Mouse (Mus musculus): ENCODE data around the gene Gm15737. TPM values are rescaled to one million over a fixed set of nuclear protein-coding genes. Genes with fewer than 3 reads are reported as not detected.

The Gm15737 gene
- polyA plus RNA-seq, 1 experiment, result not detected

GRCm38 (mm10) chr6:92882446-92882845 is 13.3 kb downstream of the Gm15737 start:
- 86% methylated on average over 5 of the region's 5 CpGs for WGBS
- no peak overlapping the region for H3K4me3 ChIP-seq (ENCODE audit: insufficient read depth, low read depth, low read length)
- no peak overlapping the region for H3K27ac ChIP-seq (ENCODE audit: insufficient read depth, low read depth, low read length)
- TF ChIP-seq POLR2A (IDR thresholded peaks at IDR 0.05; ENCODE audit: insufficient read depth, low read depth, low read length), result no peak
- TF ChIP-seq CTCF (IDR thresholded peaks at IDR 0.05; ENCODE audit: insufficient read depth, low read depth, low read length), result no peak
- peaks cover 3% of the 10 kb centered on the region; the same call in 1 of the 2 replicates for H3K4me1 ChIP-seq (ENCODE audit: control insufficient read depth, insufficient read depth, low read length)

- TF ChIP-seq POLR2A (IDR thresholded peaks at IDR 0.05; ENCODE audit: insufficient read depth, low read depth, low read length), result no peak
- no peak for TF ChIP-seq CTCF (IDR thresholded peaks at IDR 0.05; ENCODE audit: insufficient read depth, low read depth, low read length)
- no peak overlapping the region for H3K4me3 ChIP-seq (ENCODE audit: insufficient read depth, low read depth, low read length)
- 58% methylated on average over 9 of the region's 9 CpGs for WGBS
- no peak overlapping the region for H3K27ac ChIP-seq (ENCODE audit: insufficient read depth, low read depth, low read length)
- H3K4me1 ChIP-seq (ENCODE audit: control insufficient read depth, insufficient read depth, low read length), result peaks cover 3% of the 10 kb centered on the region; the same call in 1 of the 2 replicates
These were observed 14.2 kb downstream of the Gm15737 start for GRCm38 (mm10) chr6:92883131-92883900.

DNA sequence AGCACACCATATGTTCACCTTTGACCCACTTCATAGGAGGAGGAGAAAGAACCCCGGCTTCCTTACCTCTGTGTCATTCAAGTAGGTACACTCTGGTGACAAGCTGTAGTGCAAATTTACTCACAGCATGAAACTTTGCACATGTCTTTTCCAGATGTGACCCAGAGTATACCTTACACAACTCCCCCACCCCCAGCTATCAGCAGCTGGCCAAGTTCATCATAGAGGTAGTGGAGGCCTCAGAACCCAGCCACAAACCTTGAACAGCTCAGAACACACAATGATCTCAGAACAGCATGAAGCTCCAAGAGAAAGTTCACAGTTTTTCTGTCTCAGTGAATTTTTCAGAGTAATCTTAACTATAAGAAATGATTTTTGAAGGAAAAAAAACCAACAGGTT is 22.4 kb downstream of the Gm15737 start:
- WGBS, result 91% methylated on average over 1 of the region's 1 CpGs
- TF ChIP-seq POLR2A (IDR thresholded peaks at IDR 0.05; ENCODE audit: insufficient read depth, low read depth, low read length), result no peak
- TF ChIP-seq CTCF (IDR thresholded peaks at IDR 0.05; ENCODE audit: insufficient read depth, low read depth, low read length), result no peak
- H3K27ac ChIP-seq (ENCODE audit: insufficient read depth, low read depth, low read length), result no peak overlapping the region
- no peak overlapping the region for H3K4me3 ChIP-seq (ENCODE audit: insufficient read depth, low read depth, low read length)
- no peaks in the 10 kb centered on the region for H3K4me1 ChIP-seq (ENCODE audit: control insufficient read depth, insufficient read depth, low read length)

DNA sequence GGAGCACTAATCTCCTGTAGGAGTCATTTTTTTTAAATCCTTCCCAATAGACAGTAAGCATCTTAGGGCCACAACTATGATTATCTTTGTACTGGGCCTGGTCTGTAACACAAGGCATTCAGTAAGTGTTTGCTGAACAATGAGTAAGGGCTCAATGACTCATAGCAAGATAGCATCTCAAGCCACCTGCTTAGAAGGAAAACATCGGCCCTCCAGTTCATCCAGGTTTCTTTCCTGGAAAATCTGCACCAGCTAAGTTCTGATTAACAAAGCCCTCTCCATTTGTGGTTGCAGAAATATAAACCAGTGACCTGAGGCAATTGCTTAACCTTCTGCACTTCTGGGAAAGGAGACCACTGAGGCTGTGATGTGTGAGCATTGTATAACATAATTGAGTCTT is 34.9 kb downstream of the Gm15737 start:
- Histone ChIP-seq H3K4me3 (ENCODE audit: insufficient read depth, low read depth, low read length) (no peak overlapping the region), H3K27ac (ENCODE audit: insufficient read depth, low read depth, low read length) (no peak overlapping the region), H3K4me1 (ENCODE audit: control insufficient read depth, insufficient read depth, low read length) (no peaks in the 10 kb centered on the region; the same call in 1 of the 2 replicates)
- 37% methylated on average over 1 of the region's 1 CpGs for WGBS
- no peak for TF ChIP-seq CTCF (IDR thresholded peaks at IDR 0.05; ENCODE audit: insufficient read depth, low read depth, low read length)
- TF ChIP-seq POLR2A (IDR thresholded peaks at IDR 0.05; ENCODE audit: insufficient read depth, low read depth, low read length), result no peak

DNA sequence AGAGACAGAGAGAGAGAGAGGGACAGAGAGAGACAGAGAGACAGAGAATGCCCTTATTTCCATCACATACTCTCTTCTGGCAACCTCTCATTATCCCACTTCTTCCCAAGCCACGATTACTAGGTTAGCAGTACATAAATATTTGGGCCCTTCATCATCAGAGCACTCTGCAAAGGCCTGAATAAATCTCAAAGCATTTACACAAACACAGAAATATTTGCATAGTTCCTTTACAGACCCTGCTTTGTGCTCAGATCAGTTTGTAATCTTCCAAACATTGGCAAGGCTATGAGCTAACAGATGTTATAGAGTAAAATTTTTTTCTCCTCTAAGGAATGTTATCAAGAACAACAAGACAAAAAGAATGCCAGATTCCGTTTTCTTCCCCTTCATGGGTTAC is 35.3 kb downstream of the Gm15737 start:
- 20% methylated on average over 2 of the region's 2 CpGs for WGBS
- no peak for TF ChIP-seq CTCF (IDR thresholded peaks at IDR 0.05; ENCODE audit: insufficient read depth, low read depth, low read length)
- no peak for TF ChIP-seq POLR2A (IDR thresholded peaks at IDR 0.05; ENCODE audit: insufficient read depth, low read depth, low read length)
- H3K4me3 ChIP-seq (ENCODE audit: insufficient read depth, low read depth, low read length), result no peak overlapping the region
- no peak overlapping the region for H3K27ac ChIP-seq (ENCODE audit: insufficient read depth, low read depth, low read length)
- peaks cover 3% of the 10 kb centered on the region; the same call in 1 of the 2 replicates for H3K4me1 ChIP-seq (ENCODE audit: control insufficient read depth, insufficient read depth, low read length)

DNA sequence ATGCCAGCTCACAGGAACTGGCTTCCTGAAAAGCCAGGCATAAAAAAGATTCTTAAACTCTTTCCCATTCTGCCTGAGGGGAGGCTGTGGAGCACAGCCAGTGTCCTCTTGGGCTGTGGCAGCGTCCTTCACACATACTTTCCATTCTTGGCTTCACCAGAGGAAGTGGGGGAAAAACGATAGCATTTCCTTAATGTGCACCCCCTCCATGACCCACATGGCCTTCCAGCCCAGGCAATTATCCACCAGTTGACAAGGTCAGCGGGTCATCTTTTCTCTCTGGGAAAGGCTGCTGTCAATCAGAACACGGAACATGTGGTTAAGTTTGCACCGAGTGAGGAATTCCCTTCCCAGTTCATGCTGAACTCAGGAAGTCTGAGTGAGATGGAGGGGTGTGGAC is 36.8 kb downstream of the Gm15737 start:
- peaks cover 3% of the 10 kb centered on the region; the same call in 1 of the 2 replicates for H3K4me1 ChIP-seq (ENCODE audit: control insufficient read depth, insufficient read depth, low read length)
- no peak for TF ChIP-seq POLR2A (IDR thresholded peaks at IDR 0.05; ENCODE audit: insufficient read depth, low read depth, low read length)
- no peak for TF ChIP-seq CTCF (IDR thresholded peaks at IDR 0.05; ENCODE audit: insufficient read depth, low read depth, low read length)
- H3K4me3 ChIP-seq (ENCODE audit: insufficient read depth, low read depth, low read length), result no peak overlapping the region
- no peak overlapping the region for H3K27ac ChIP-seq (ENCODE audit: insufficient read depth, low read depth, low read length)
- 67% methylated on average over 5 of the region's 5 CpGs for WGBS

- no peak overlapping the region for H3K4me3 ChIP-seq (ENCODE audit: insufficient read depth, low read depth, low read length)
- WGBS, result 51% methylated on average over 8 of the region's 8 CpGs
- H3K4me1 ChIP-seq (ENCODE audit: control insufficient read depth, insufficient read depth, low read length), result peaks cover 3% of the 10 kb centered on the region; the same call in 1 of the 2 replicates
- TF ChIP-seq CTCF (IDR thresholded peaks at IDR 0.05; ENCODE audit: insufficient read depth, low read depth, low read length) (no peak), POLR2A (IDR thresholded peaks at IDR 0.05; ENCODE audit: insufficient read depth, low read depth, low read length) (no peak)
- no peak overlapping the region for H3K27ac ChIP-seq (ENCODE audit: insufficient read depth, low read depth, low read length)
These were observed 40.2 kb downstream of the Gm15737 start for GRCm38 (mm10) chr6:92909361-92909760.

DNA sequence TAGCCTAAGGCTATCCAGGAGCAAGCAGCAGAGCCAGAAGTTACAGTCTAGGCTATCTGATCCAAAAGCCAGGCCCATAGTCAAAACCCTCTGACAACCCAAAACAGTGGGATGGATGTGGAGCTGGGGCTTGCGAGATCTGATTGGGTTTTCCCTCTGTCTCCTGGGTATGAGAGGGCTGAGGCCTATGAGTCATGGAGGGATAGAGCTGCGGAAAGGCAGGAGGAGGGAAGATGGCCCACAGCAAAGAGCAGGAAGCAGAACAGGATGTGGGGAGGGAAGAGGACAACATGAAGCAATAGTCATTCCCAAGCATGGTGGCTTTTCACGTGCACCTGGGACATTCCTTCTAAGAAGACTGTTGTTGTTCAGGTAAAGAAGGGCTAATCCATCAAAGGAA is 41.5 kb downstream of the Gm15737 start:
- Histone ChIP-seq H3K4me1 (ENCODE audit: control insufficient read depth, insufficient read depth, low read length) (peaks cover 3% of the 10 kb centered on the region; the same call in 1 of the 2 replicates), H3K27ac (ENCODE audit: insufficient read depth, low read depth, low read length) (no peak overlapping the region), H3K4me3 (ENCODE audit: insufficient read depth, low read depth, low read length) (no peak overlapping the region)
- TF ChIP-seq POLR2A (IDR thresholded peaks at IDR 0.05; ENCODE audit: insufficient read depth, low read depth, low read length) (no peak), CTCF (IDR thresholded peaks at IDR 0.05; ENCODE audit: insufficient read depth, low read depth, low read length) (no peak)
- WGBS, result 85% methylated on average over 3 of the region's 3 CpGs

- no peaks in the 10 kb centered on the region for H3K4me1 ChIP-seq (ENCODE audit: control insufficient read depth, insufficient read depth, low read length)
- no peak overlapping the region for H3K4me3 ChIP-seq (ENCODE audit: insufficient read depth, low read depth, low read length)
- no peak overlapping the region for H3K27ac ChIP-seq (ENCODE audit: insufficient read depth, low read depth, low read length)
- no peak for TF ChIP-seq POLR2A (IDR thresholded peaks at IDR 0.05; ENCODE audit: insufficient read depth, low read depth, low read length)
- no peak for TF ChIP-seq CTCF (IDR thresholded peaks at IDR 0.05; ENCODE audit: insufficient read depth, low read depth, low read length)
- 80% methylated on average over 10 of the region's 10 CpGs for WGBS
These were observed 52.0 kb downstream of the Gm15737 start for GRCm38 (mm10) chr6:92920938-92921689.

All from olfactory bulb, adult 2 months (tissue).